Mouse (Mus musculus) forebrain, embryonic 16.5 days (tissue): ENCODE data around the gene Jph3. TPM values are rescaled to one million over a fixed set of nuclear protein-coding genes. Genes with fewer than 3 reads are reported as not detected.

Experiments
- ATAC-seq: fragments of 200-750 bp; cut with Nextera tagmentation; 2 replicates; pipeline ENCODE4 v1.8.0; 2017; ENCODE audit warnings: mild to moderate bottlenecking, moderate library complexity
- H3K27ac ChIP-seq: fragments of 300-500 bp; sonication (generic); 2 replicates; pipeline ENCODE4 v1.5.1; 2014; ENCODE audit warnings: low read length, control low read depth
- H3K27me3 ChIP-seq: fragments of 300-500 bp; sonication (generic); replicated peaks from 2 replicates; pipeline ENCODE4 v1.6.1; 2014; ENCODE audit warnings: low read length; ENCODE audit not compliant: control insufficient read depth, insufficient read depth
- H3K36me3 ChIP-seq: fragments of 300-500 bp; sonication (generic); 2 replicates; pipeline ENCODE4 v1.6.1; 2014; ENCODE audit not compliant: control insufficient read depth, insufficient read depth
- H3K4me1 ChIP-seq: fragments of 300-500 bp; sonication (generic); replicated peaks from 2 replicates; pipeline ENCODE4 v1.6.1; 2014; ENCODE audit warnings: low read length; ENCODE audit not compliant: control insufficient read depth, insufficient read depth
- H3K4me2 ChIP-seq: fragments of 300-500 bp; sonication (generic); 2 replicates; pipeline ENCODE4 v1.6.1; 2014; ENCODE audit warnings: mild to moderate bottlenecking, low read length, control low read depth
- H3K4me3 ChIP-seq: fragments of 300-500 bp; sonication (generic); replicated peaks from 2 replicates; pipeline ENCODE4 v1.5.1; 2014; ENCODE audit warnings: mild to moderate bottlenecking, low read length, control low read depth
- H3K9ac ChIP-seq: fragments of 300-500 bp; sonication (generic); replicated peaks from 2 replicates; pipeline ENCODE4 v1.6.1; 2014; ENCODE audit warnings: low read depth, low read length, control low read depth
- H3K9me3 ChIP-seq: fragments of 300-500 bp; sonication (generic); 2 replicates; pipeline ENCODE4 v1.6.1; 2016; ENCODE audit warnings: low read length; ENCODE audit not compliant: control insufficient read depth
- WGBS: fragments of 180-500 bp; shearing (Covaris S2); extraction: QIAGEN DNeasy Blood & Tissue Kit; methylation state at CpG from one replicate; pipeline ENCODE4 v1.1.7; 2014; 5-methylcytosine and 5-hydroxymethylcytosine counted together
- polyA plus RNA-seq: library from polyadenylated mRNA; unstranded; fragments of >200 nt; fragmentation: Nextera tagmentation; extraction: Ambion mirVana; gene quantifications from 2 replicates; pipeline ENCODE4 v1.2.1, GENCODE M21; 2015

Jph3 gene
- polyA plus RNA-seq, 1 experiment from 2014 or later = 93.4 TPM

DNA sequence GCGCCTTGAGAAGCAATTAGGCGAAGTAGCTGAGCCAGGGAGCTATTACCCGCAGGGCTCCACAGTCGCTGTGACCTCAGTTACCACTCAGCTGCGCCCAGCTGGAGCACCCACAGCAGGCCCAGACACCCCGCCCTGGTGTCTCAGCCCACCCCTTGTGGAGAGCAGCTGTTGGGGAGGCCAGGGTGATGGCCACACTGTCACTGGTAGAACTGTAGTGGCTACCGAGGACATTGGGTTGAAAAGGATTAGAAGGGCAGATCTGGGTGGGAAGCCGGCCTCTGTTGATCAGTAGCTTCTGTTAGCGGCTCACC is 34.2 kb downstream of the Jph3 start:
- no peak for ATAC-seq
- 50% methylated on average over 9 of the region's 9 CpGs for WGBS

DNA sequence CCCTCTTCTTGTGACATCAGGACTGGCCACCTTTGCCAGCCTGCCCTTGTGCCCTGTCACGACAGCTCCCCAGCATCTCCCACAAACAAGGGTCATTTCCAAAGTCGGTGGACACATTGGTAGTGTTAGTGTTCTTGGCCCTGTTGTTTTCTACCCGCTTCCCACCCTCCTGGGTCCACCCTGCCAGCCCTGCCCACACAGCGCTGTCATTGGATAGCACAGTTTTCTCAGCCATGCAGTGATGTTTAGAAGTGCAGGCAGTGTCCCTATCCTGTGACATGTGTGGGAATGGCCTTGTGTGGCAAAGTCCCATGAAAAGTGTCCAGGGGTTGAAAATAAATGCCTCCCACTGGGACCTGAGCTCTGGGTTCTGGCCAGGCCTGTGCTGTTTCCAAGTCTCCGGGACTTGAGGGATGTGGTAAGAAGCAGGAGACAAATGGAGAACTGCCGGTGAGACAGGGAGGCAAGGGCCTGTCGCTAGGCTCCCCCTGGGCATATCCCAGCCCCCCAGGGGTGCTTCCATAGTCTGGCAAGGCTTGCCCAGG is 36.2 kb downstream of the Jph3 start:
- Histone ChIP-seq H3K27me3 (no peaks in the 10 kb centered on the region), H3K4me1 (peaks cover 9% of the 10 kb centered on the region), H3K9ac (no peak overlapping the region), H3K9me3 (no peaks in the 10 kb centered on the region), H3K4me2 (no peak overlapping the region), H3K27ac (no peak overlapping the region), H3K36me3 (no peaks in the 10 kb centered on the region), H3K4me3 (no peak overlapping the region)
- WGBS = 81% methylated on average over 7 of the region's 7 CpGs
- ATAC-seq = no peak

More for the DNA sequence above, 34.2 kb downstream of the Jph3 start:
- no peak overlapping the region for H3K9ac ChIP-seq
- H3K4me1 ChIP-seq = peaks cover 9% of the 10 kb centered on the region
- no peaks in the 10 kb centered on the region for H3K27me3 ChIP-seq
- no peak overlapping the region for H3K4me3 ChIP-seq
- H3K36me3 ChIP-seq = no peaks in the 10 kb centered on the region
- no peak overlapping the region for H3K4me2 ChIP-seq
- no peak overlapping the region for H3K27ac ChIP-seq
- no peaks in the 10 kb centered on the region for H3K9me3 ChIP-seq

DNA sequence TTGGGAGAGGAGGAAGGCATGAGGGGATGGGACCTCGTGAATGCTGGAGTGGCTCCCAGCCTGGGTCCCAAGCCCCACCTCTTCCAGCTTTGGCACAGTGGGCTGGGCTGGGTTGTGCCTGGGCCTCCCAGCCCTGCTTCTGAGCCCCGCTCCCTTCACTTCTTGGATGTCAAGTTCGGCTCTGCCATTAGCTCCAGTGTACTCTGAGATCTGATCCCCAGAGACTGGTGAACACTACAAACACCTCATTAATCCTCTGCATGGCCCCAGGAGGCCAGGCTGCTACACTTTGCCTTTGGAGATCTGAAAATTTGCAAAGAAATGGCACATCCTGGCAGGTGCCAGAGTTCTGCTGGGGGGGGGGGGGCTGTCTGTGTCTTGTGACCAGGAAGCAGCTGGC is 39.7 kb downstream of the Jph3 start:
- no peaks in the 10 kb centered on the region for H3K27me3 ChIP-seq
- no peak overlapping the region for H3K4me2 ChIP-seq
- no peaks in the 10 kb centered on the region for H3K9me3 ChIP-seq
- H3K36me3 ChIP-seq = no peaks in the 10 kb centered on the region
- no peak overlapping the region for H3K27ac ChIP-seq
- H3K4me3 ChIP-seq = no peak overlapping the region
- ATAC-seq = no peak
- 46% methylated on average over 3 of the region's 3 CpGs for WGBS
- no peak overlapping the region for H3K9ac ChIP-seq
- peaks cover 15% of the 10 kb centered on the region for H3K4me1 ChIP-seq

DNA sequence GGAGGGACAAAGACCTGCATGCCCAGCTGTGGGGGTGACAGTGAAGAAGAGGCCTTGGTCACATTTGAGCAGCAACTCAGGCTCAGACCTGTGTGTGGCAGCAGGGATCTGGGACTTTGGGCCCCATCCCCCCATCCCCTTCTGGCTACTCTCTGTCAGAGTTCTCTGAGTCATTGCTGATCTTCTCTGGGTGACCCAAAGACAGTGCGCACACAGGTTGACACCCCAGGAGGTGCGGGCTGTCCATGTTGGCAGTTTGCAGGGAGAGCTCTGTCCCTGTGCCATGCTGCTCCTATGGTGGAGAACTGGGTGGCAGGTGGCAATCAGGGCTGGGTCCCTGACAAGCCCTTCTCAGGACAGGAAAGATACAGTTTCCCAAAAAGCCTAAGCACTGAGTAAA is 40.2 kb downstream of the Jph3 start:
- Histone ChIP-seq H3K36me3 (no peaks in the 10 kb centered on the region), H3K27ac (no peak overlapping the region), H3K4me1 (peaks cover 15% of the 10 kb centered on the region), H3K9me3 (no peaks in the 10 kb centered on the region), H3K4me2 (no peak overlapping the region), H3K9ac (no peak overlapping the region), H3K4me3 (no peak overlapping the region), H3K27me3 (no peaks in the 10 kb centered on the region)
- no peak for ATAC-seq
- 91% methylated on average over 2 of the region's 2 CpGs for WGBS

DNA sequence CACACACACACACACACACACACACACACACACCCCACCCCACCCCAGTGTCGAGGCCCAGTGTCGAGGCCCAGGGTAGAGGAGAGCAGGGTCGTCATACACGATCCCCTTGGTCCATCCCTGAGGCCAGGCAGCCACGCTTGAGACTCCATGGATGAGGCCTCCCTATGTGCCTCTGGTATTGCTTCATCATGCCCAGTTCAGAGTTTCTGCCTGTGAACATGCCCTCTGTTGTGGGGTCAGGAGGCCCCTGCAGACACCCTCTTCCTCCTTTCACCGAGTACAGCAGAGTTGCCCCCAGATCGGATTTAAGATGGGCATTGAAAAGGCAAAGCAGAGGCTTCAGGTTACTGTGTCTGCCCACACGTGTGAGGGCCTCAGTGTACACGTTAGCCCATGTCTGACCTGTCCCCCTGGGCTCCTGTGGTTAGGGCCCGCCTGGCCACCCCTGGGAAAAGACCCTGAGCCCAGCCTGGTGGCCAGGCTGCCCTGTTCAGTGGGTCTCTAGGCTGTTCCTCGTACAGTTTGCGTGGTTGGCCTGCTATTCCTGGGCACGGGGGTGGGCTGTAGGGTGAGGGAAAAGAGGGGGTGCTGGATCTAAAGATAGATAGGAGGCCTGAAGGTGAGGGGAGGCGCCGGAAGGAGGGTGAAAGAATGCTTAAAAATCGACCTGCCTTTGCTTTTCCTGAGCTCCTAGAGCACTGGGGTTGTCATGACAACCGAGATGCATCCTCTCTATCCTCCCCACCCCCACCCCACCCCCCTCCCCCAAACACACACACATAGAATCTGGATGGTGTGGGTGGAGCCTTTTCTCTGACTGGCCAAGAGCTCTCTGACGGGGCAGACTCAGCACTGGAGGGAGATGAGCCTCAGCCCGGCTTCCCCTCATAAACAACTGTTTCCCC is 41.7 kb downstream of the Jph3 start:
- WGBS = 30% methylated on average over 19 of the region's 19 CpGs

DNA sequence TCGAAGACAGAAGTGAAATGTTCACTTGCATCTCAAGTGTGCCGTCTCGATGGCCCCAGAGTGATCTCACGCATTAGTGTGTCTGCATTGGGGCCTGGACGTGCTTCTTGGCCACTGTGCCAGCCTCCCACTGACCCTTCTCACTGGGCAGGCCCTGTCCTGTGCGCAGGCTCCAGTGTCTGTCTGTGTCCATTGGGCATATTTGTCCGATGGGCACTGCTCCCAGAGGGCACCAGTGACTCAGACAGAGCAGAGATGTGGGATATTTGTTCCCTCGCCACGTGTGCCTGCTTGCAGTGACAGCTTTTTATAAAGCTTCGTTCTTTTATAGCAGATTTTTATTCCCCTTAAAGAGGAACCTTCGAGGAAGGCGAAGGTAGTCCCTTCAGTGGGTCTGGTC is 44.5 kb downstream of the Jph3 start:
- Histone ChIP-seq H3K4me2 (no peak overlapping the region), H3K27me3 (no peaks in the 10 kb centered on the region), H3K9ac (no peak overlapping the region), H3K27ac (no peak overlapping the region), H3K9me3 (no peaks in the 10 kb centered on the region), H3K4me3 (no peak overlapping the region), H3K36me3 (no peaks in the 10 kb centered on the region), H3K4me1 (peaks cover 15% of the 10 kb centered on the region)
- no peak for ATAC-seq
- 92% methylated on average over 12 of the region's 12 CpGs for WGBS

More for the DNA sequence above, 41.7 kb downstream of the Jph3 start:
- Histone ChIP-seq H3K4me2 (peak overlapping the region; percentile 22; the same call in 1 of the 2 replicates), H3K36me3 (no peaks in the 10 kb centered on the region), H3K9me3 (no peaks in the 10 kb centered on the region), H3K4me1 (peaks cover 15% of the 10 kb centered on the region), H3K9ac (no peak overlapping the region; the same call in 1 of the 2 replicates), H3K4me3 (no peak overlapping the region), H3K27ac (peak overlapping the region; percentile 58), H3K27me3 (no peaks in the 10 kb centered on the region)
- peak; percentile 88 for ATAC-seq

DNA sequence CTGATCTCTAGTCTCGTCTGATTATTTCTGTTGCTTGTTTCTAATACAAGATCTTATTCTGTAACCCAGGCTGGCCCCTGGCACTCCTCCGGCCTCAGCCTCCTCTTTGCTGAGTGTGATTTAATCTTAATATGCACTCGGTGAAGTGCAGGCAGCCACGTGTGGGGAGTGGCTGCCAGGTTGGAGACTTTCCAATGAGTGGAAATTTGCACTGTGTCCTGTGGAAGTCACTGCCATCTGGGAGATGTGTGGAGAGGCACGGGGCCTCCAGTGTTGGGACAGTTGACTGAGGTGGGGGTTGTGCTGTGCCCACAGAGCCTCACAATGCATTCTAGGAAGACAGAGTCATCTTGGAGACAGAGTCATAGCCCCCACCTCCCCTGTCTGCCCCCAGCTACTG is 53.1 kb downstream of the Jph3 start:
- Histone ChIP-seq H3K4me1 (0 out of 2 replicates have a peak, but pooled peaks cover 2% of the 10 kb centered on the region), H3K27me3 (no peaks in the 10 kb centered on the region), H3K9me3 (no peaks in the 10 kb centered on the region), H3K4me2 (no peak overlapping the region), H3K4me3 (no peak overlapping the region), H3K9ac (no peak overlapping the region), H3K27ac (no peak overlapping the region), H3K36me3 (0 out of 2 replicates have a peak, but pooled peaks cover 2% of the 10 kb centered on the region)
- ATAC-seq = no peak
- 63% methylated on average over 5 of the region's 5 CpGs for WGBS

DNA sequence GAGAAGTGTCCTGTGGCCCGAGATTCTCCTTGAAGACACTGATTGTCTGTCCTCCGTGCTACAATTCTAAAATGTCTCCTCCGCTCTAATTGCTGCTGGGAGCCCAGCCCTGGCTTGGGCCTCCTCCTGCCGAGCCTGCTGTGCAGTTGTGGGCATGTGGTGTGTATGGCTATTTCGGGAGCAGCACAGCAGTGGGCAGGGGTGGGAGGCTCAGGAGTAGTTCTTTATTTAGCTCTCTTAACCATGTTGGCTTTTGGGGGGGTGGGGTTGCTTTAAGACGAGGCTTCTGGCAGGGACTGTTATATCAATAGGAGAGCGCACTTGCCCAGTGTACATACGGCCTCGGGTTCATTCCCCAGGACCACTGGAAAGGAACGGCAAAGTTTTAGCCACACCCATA is 57.1 kb downstream of the Jph3 start:
- Histone ChIP-seq H3K4me2 (no peak overlapping the region), H3K4me3 (no peak overlapping the region), H3K4me1 (0 out of 2 replicates have a peak, but pooled peaks cover 2% of the 10 kb centered on the region), H3K9me3 (no peaks in the 10 kb centered on the region), H3K9ac (no peak overlapping the region), H3K27ac (no peak overlapping the region), H3K27me3 (no peaks in the 10 kb centered on the region), H3K36me3 (0 out of 2 replicates have a peak, but pooled peaks cover 2% of the 10 kb centered on the region)
- ATAC-seq = no peak
- WGBS = 59% methylated on average over 10 of the region's 10 CpGs

DNA sequence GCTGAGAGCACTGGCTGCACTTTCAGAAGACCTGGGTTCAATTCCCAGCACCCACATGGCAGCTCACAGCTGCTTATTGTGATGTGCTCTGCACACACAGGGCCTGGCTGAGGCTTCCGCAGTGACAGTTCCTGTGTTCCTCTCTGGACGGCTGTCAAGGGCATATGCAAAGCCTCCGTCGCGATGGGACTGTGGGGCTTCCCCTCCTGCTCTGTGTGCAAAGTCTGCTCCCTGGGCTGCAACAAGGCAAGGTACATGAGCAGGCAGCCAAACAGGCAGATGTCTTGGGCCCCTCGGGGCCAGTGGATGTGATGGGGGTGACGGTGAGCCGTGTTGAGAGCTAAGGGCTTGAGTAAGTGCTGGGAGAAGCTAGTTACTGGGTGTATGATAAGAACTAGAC is 59.4 kb downstream of the Jph3 start:
- Histone ChIP-seq H3K4me2 (no peak overlapping the region), H3K9me3 (no peaks in the 10 kb centered on the region), H3K4me3 (no peak overlapping the region), H3K9ac (no peak overlapping the region), H3K4me1 (0 out of 2 replicates have a peak, but pooled peaks cover 2% of the 10 kb centered on the region), H3K27ac (no peak overlapping the region), H3K27me3 (no peaks in the 10 kb centered on the region), H3K36me3 (0 out of 2 replicates have a peak, but pooled peaks cover 2% of the 10 kb centered on the region)
- no peak for ATAC-seq
- whole genome bisulfite sequencing = 91% methylated on average over 8 of the region's 8 CpGs
